Mouse (Mus musculus) E14TG2a.4 (cell line): ENCODE results near the gene Gm1043.

ENCODE experiments used
- CTCF ChIP-seq: conservative IDR thresholded peaks from 2 replicates; pipeline ENCODE4 v1.5.1; 2014; ENCODE audit warnings: low read length
- NANOG ChIP-seq: IDR thresholded peaks from 2 replicates; pipeline ENCODE4 v1.6.1; 2014; ENCODE audit warnings: borderline replicate concordance, low read length, mixed read lengths
- POU5F1 ChIP-seq: IDR thresholded peaks from 2 replicates; pipeline ENCODE4 v1.6.1; 2014; ENCODE audit warnings: low read length, borderline replicate concordance

DNA sequence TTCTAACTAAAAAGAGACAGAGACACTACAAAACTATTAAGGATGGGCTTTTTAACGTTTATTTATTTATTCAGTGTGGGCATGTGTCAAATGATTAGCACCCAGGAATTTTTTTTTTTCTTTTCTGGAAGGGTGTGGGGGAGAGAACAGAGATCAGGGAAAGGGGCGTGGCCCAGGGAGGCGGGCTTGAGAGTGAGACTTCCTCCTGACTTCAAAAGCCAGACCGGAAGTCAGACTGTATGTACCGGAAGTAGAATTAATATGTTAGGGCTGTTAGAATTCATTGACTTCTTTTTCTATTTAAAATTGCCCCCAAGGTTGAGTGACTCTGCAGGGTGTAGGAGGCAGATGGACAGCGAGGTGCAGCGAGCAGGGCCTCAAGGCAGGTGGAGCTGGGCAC, 37.2 kb upstream of the Gm1043 start:
- TF ChIP-seq CTCF (no peak), NANOG (no peak), POU5F1 (no peak)
